Mouse (Mus musculus) left cerebral cortex, adult 18-20 months (tissue): ENCODE measurements around the gene Pqlc2. TPM values are rescaled to one million over a fixed set of nuclear protein-coding genes. Genes with fewer than 3 reads are reported as not detected.
A peak's percentile ranks its signal among the peaks of the same experiment; 100 is the strongest.

Source experiments
- DNase-seq, 2 experiments: peaks; one replicate each; pipeline ENCODE4 v3.0.0; 2021 to 2022; ENCODE audit warnings: low spot score in 2 of 2, mixed read lengths in 1 of 2
- total RNA-seq, 2 experiments: library from RNA; stranded (reverse); gene quantifications; 2 replicates each; pipeline ENCODE4 v1.2.3; 2021

The Pqlc2 gene
- total RNA-seq, 2 experiments from 2014 or later: 15.0 to 15.8 TPM

GRCm38 (mm10) chr4:139307916-139308315, 2.6 kb downstream of the Pqlc2 start:
- DNase-seq: no peak

- no peak for DNase-seq
These were observed 5.0 kb downstream of the Pqlc2 start for GRCm38 (mm10) chr4:139305521-139305920.

- DNase-seq: no peak
These were observed 8.3 kb downstream of the Pqlc2 start for GRCm38 (mm10) chr4:139302241-139302640.

- no peak for DNase-seq
These were observed 8.7 kb downstream of the Pqlc2 start for GRCm38 (mm10) chr4:139301780-139302179.

GRCm38 (mm10) chr4:139298671-139299366, 11.7 kb downstream of the Pqlc2 start:
- DNase-seq: no peak

- no peak for DNase-seq
These were observed 12.9 kb downstream of the Pqlc2 start for GRCm38 (mm10) chr4:139297566-139297965.

- DNase-seq: no peak
These were observed 18.5 kb downstream of the Pqlc2 start for GRCm38 (mm10) chr4:139292038-139292437.

- no peak for DNase-seq
These were observed 19.4 kb downstream of the Pqlc2 start for GRCm38 (mm10) chr4:139291099-139291498.

- DNase-seq: peak; percentile 65 to 66
These were observed 21.5 kb downstream of the Pqlc2 start for GRCm38 (mm10) chr4:139289017-139289416.

- DNase-seq: peak; percentile 88 to 95
These were observed 23.2 kb downstream of the Pqlc2 start for GRCm38 (mm10) chr4:139287122-139287863.

- DNase-seq: no peak
These were observed 24.3 kb downstream of the Pqlc2 start for GRCm38 (mm10) chr4:139286234-139286633.

- DNase-seq: no peak
These were observed 25.6 kb downstream of the Pqlc2 start for GRCm38 (mm10) chr4:139284877-139285276.

- no peak for DNase-seq
These were observed 27.5 kb downstream of the Pqlc2 start for GRCm38 (mm10) chr4:139282955-139283417.

- DNase-seq: no peak
These were observed 28.6 kb downstream of the Pqlc2 start for GRCm38 (mm10) chr4:139281791-139282345.

- no peak for DNase-seq
These were observed 30.0 kb downstream of the Pqlc2 start for GRCm38 (mm10) chr4:139280530-139280929.

- DNase-seq: no peak
These were observed 34.1 kb downstream of the Pqlc2 start for GRCm38 (mm10) chr4:139276411-139276810.

- no peak for DNase-seq
These were observed 35.9 kb downstream of the Pqlc2 start for GRCm38 (mm10) chr4:139274573-139274972.

- DNase-seq: no peak
These were observed 37.4 kb downstream of the Pqlc2 start for GRCm38 (mm10) chr4:139272951-139273680.

GRCm38 (mm10) chr4:139271562-139271961, 38.9 kb downstream of the Pqlc2 start:
- no peak for DNase-seq

- DNase-seq: no peak
These were observed 40.3 kb downstream of the Pqlc2 start for GRCm38 (mm10) chr4:139270168-139270567.

- DNase-seq: no peak
These were observed 42.3 kb downstream of the Pqlc2 start for GRCm38 (mm10) chr4:139268242-139268641.
